Mouse (Mus musculus): ENCODE results near the gene Abcc4.
"Not testable (repeated sequence)": the region's sequence is repeated elsewhere in the genome, so short reads cannot be mapped to it uniquely, and the experiment has no call there.

Abcc4 gene

DNA sequence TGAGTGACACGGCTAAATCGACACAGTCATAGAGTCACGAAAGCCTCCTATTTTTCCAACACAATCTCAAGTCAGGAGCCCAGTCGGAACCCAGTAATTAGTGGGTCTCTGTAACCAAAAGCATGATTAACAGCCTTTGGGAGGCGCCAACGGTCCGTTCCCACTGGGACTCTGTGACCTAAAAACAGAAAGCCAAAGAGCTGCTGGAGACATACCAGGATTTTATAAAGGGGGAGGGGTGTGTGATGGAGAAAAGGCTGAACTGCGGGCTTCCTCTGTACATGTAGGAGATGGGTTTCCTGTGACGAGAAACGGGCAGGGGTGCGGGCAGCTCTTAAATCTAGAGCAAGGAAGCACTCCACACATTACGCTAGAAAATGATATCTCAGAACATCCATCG, 136.4 kb downstream of the Abcc4 start:
- DNase-seq = no peak

DNA sequence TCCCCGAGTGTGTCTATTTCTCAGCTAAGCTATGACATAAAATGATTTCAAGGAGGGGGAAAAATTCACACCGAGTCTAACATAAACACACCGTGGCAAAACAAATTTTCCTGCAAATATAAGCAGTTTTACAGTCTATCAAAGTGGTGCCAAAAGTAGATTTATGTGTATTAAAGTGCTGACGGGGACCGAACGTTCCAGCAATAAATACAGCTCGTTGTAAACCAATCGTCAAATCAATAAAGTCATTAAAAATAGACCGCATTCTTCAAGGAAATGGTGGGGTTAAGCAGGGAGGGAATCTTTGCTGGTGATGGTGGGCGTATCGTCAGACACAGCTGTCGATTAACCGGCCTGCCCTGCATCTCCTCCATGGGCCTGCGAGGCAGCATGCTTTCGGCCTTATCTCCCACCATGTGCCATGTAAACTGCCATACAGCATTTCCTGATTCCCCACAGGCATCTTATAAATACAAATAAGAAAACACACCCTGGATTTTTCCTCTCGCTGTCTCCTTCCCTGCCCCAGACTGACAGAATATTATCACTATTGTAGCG, 137.8 kb downstream of the Abcc4 start:
- DNase-seq = no peak

DNA sequence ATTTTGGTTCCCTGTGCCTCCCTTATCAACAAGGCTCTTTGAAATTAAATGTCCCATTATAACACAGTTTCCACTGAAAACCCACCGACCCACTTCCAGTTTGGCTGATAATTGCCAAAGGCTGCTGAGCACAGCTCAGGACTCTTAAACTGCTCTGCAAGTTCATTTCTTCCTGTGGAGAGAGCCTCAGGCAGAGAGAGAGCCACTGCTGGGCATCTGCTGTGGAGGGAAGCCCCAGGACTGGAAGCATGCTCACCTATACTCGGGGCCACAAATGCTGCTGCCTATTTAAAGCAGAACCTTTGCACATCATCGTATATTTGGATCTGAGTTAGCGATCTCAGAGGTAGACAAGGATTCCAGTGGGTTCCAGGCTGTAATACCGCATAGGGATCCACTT, 139.2 kb downstream of the Abcc4 start:
- no peak for DNase-seq

GRCm38 (mm10) chr14:118566214-118566688, 139.8 kb downstream of the Abcc4 start:
- DNase-seq = no peak

DNA sequence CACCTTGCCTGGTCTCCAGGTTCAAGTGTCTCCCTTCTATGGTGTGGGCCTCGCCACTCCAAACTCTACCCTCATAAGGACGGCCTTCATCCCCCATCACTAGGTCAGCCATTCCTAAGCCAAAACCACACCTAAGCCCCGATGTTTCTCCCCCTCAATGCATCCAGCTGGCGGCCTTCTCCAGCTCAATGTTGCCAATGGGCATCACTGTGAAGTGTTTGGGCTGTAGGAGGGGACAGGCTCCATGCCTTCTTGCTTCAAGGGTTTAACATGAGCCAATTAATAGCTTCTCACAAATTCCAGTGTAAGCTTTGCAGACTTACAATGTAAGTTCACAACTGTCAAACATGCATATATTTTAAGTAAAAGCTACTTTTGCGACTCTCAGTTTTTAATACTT, 140.3 kb downstream of the Abcc4 start:
- DNase-seq = no peak

- DNase-seq = no peak
Measured at GRCm38 (mm10) chr14:118563570-118563969, 142.4 kb downstream of the Abcc4 start.

DNA sequence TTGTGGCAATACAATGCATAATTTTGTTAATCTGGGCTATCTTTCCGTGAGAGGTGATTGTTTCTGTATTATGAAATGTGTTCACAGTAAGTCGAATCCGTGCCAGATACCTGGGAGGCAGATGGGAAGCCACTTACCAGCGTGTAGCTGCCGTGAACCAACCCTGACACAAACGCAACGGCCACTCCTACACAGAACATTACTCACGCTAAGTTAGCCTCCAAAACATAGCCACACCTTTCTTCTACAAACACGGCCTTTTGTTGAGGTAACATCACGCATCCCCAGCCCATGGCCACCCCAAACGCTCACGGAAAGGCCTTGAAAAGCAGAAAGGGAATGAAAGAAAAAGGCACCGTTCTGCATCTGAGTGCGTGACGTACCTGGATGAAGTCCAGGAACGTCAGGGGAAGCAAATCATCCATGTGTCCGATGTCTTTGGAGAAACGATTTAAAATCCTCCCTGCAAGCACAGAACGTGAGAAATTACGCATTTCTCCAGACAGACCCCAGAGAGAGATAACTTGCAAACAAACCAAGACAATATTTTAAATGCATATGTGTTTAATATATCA, 153.0 kb downstream of the Abcc4 start:
- no peak for DNase-seq

DNA sequence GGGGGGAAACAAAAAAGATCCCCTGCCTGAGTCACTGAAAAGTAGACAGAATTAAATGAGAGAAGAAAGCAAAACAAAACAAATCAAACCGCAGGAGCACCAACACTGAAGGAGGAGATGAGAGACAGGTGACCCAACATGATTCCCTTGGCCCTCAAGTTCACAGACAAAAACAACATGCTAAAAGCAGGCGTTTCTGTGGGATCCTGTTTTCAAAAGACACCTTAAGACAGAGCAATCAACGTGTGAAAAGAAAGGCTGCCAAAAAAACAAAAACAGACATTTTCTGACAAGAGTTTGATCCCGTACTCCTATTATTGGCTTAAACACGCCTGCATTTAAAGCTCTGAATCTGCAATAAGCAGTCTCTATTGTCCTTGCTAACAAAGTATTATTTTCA, 153.6 kb downstream of the Abcc4 start:
- no peak for DNase-seq

DNA sequence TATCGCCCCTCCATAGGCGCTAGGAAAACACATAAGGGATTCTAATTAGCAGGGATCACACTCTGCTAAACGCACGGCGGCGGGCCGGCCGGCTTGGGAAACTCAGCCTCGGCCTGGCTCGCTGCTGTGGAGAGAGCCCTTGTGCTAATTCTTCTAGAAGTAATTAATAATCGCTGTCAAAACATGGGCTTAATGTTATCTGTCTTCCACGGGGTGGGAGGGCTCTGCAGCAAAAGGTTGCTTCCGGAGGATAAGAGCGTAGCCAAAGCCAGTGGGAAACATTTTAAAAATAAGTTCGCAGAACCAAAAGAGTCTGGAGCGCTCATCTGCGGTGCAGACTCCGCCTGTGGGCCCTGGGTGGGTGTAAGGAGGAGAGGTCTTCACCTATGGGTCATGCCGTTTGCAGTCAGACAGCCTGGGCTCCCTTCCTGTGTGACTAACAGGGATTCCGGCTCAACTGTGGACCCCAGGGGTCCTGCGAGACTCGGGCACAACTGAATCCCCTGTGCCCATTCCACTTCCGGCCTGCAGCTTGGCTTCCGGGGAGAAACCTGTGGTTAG, 154.2 kb downstream of the Abcc4 start:
- peak; percentile 28 for DNase-seq

DNA sequence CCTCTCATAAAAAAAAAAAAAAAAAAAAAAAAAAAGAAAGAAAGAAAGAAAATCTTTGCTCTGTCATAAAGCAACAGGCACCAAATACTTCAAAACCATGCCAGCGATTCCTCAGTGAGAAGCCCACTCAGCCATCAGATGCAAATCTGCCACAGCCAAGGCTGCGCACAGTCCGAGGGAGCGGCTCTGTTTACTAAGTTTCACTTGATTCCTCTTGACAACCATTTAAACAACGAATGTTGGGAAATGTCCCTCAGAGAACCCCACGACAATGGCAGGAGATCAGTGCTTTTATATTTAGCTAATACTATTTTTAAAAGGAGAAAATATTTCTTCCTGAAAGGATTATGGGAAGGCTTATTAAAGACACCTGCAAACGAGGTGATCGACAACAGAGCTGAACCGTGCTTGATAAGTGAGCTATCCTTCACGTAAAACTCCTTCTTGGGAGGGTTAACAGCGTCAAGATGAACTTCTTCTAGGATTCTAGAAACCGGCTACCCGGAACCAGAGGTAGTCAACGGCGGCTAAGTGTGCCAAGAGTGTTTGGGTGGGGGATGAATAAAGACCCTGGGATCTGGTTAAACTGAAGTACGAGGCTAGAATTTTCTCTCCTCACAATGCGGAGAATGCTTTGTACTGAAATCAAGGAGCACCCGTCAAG, 154.8 kb downstream of the Abcc4 start:
- DNase-seq = no peak

DNA sequence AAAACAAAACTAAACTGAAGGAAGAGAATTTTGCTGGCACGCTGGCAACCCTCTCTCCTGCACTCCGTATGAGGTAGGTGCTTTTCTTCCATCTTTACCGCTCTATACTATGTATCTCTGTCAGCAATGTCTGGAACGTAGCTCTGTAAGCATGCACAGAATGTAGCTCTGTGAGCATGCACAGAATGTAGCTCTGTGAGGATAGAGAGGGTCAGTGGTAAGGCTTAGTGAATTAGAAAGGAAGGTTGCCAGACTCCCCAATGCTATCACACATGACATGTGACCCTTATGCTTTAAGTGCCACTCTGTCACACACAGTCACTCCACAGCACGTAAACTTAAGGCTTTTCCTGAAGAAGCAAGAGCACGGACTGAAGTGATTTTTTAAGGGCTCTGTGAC, 161.5 kb downstream of the Abcc4 start:
- DNase-seq = no peak

GRCm38 (mm10) chr14:118542947-118543346, 163.1 kb downstream of the Abcc4 start:
- no peak for DNase-seq

GRCm38 (mm10) chr14:118531539-118531938, 174.5 kb downstream of the Abcc4 start:
- DNase-seq = no peak

DNA sequence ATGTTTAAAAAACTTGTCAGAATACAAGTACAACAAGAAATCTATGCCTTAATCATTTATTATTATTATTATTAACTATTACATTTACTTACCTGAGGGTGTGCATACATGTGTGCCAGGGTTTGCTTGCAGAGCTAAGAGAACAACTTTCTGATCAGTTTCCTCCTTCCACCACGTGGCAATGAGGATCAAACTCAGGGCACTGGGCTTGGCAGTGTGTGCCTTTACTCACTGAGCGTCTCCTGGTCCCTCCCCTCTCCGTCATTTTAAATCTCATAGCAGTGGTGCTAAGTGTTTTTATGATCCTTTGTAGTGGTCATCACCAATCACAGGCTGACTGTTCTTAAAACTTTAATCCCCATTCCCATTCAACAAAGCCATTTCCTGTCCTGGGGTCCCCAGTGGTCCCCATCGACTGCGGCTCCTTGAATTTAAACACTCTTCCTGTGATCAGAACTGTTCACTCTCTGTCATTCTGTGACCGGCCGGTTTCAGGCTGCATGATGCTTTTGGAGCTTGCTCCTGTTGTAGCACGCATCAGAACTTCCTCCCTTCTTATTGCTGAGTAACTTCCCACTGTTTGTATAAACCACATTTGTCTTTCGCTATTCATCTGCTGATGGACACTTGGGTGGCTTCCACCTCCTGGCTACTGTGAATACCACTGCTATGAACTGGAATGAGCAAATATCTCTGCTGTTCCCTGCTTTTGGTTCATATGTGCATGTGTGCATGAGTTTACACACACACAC, 191.6 kb downstream of the Abcc4 start:
- no peak for DNase-seq

DNA sequence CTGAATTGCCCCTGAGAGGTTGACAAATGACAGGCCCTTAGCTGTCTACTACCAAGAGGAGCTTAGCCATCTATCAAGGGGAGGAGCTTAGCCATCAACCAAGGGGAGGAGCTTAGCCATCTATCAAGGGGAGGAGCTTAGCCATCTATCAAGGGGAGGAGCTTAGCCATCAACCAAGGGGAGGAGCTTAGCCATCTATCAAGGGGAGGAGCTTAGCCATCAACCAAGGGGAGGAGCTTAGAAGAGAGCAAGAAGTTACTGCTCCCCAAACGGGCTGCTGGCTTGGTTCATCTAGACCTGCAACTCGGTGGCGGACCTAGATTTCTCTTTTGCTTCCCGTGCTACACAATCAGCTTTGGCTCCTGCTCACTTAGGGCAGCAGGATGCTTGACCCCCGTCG, 194.3 kb downstream of the Abcc4 start:
- not testable (repeated sequence) for DNase-seq

- DNase-seq = no peak
Measured at GRCm38 (mm10) chr14:118510793-118511192, 195.2 kb downstream of the Abcc4 start.

DNA sequence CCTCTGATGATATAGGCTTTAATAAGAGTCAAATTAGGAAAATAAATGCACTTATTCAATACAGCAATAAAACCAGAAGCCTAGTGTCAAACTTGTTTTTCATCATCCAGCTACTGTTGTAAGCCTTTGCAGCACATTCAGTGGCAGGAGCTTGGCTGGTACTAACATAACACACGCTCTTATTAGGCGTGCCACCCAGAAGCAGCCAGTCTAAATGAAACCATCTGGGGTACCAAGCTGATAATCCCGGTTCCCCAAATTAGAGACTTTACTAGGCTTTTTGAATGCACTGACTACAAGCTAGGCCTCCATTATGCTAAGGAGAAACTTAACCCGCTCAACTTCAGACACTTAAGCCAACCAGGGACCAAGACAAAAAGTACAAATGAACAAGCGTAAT, 195.8 kb downstream of the Abcc4 start:
- no peak for DNase-seq

DNA sequence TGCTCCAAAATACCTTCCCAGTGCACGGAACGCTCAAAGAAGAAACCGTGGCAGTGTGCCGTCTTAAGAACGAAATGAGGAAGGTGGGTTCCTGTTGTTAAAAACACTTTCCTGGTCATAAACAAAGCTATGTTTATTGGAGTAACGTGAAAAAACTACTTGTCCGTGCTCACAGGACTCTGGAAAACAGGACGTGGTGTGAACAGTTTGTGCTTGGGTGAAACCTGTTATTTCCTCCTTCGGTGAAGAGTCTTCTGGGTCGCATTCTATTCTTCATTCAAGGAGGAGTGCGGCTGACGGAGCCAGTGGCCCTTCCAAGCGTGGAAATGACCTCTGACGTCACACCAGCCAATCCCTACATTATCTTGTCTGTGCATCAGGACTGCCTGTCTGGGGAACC, 198.2 kb downstream of the Abcc4 start:
- DNase-seq = no peak

DNA sequence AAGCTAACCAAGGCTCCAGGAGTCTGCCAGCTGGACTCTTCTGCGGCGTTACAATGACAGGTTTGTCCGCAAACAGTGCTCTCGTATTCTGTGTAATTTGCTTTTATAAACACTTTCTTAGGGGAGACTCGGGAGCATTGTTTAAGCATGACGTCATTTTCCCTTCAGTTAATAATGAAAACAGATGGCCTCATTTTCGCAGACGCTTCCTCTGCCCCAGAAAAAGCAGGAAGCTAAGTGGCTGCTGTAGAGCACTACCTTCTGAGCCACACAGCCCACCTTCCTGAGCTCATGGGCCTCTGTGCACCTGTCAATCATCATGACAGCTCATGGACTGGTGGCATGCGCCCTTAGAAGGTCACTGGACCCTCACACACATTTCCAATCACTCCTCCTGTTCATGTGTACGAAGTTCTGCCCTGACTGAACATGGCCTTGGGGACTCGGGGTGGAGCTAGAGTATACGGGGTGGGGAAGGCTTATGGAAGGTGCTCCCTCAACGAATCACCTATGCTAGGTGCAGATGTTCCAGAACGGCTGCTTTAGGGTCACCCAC, 199.3 kb downstream of the Abcc4 start:
- peak; percentile 10 for DNase-seq

DNA sequence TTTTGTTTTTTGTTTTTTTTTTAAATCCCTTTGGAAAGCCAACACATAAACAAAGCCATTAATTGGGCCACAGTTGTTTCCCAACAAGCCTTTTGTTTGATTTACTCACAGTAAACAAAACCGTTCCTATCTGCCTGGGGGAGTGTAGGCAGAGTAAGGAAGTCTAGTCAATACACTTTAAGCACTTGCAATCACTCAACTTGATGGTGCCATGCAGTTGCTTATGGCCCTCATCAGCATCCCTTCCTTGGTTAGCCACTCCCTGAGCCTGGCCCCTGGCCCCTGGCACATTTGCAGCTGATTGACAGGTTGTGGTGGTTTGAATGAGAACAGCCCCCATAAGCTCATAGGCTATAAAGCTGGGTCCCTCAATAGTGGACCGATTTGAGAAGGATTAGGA, 209.3 kb downstream of the Abcc4 start:
- DNase-seq = no peak

DNA sequence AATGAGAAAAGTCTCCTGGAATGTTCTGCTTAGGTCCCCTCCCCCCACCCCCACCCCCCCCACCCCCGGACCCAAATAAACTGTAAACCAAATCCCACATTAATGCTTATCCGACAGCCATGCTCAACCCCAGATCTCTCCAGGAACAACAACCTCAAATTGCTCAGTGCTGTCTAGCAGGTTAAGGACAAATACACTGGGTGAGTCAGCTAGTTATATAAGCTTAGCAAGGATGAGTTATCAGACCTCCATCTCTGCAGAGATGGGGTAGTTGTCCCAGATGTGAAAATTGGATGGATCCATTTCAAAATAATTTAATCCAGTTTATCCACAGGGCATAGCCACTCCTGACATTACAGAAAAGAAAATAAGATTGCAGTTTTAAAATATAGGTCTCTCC, 210.6 kb downstream of the Abcc4 start:
- DNase-seq = no peak

DNA sequence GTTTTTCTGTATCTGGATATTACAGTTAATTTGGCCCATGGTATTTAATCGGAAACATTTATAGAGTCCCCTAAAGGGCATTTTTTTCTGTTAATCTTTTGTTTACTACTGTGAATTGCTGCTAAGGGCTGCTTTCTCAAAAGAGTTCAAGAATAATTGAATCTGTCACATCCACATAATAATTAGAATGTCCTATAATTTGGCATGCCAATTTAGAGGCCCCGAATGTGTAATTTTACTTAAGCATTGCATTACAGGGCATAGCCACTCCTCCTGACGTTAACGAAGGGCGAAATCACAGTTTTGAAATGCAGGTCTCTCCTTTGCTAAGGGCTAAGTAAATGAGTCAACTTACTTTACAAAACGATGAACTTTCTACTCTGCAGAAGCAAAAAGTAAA, 214.3 kb downstream of the Abcc4 start:
- DNase-seq = no peak

DNA sequence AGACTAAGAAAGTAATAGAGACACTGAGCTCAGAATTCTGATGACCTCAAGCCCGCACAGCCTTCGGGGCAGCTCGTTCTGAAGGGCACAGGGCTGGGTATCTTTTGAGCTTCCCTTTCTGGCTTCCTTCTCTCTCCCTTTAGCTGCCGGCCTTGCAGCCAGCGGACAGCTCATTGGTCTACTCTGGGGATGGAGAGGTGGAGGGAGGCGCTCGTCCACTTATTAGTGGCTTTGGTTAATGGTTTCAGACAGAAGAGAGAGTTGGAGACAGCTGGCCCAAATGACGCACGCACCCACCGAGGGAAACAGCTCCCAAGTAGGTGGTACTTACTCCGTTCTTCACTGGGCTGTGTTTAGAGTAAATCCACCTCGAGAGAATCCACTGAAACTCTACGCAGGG, 214.7 kb downstream of the Abcc4 start:
- no peak for DNase-seq

Data from kidney, postnatal 14 days (tissue).